Mouse (Mus musculus): ENCODE measurements around the gene Mcm6.

Gene Mcm6

DNA sequence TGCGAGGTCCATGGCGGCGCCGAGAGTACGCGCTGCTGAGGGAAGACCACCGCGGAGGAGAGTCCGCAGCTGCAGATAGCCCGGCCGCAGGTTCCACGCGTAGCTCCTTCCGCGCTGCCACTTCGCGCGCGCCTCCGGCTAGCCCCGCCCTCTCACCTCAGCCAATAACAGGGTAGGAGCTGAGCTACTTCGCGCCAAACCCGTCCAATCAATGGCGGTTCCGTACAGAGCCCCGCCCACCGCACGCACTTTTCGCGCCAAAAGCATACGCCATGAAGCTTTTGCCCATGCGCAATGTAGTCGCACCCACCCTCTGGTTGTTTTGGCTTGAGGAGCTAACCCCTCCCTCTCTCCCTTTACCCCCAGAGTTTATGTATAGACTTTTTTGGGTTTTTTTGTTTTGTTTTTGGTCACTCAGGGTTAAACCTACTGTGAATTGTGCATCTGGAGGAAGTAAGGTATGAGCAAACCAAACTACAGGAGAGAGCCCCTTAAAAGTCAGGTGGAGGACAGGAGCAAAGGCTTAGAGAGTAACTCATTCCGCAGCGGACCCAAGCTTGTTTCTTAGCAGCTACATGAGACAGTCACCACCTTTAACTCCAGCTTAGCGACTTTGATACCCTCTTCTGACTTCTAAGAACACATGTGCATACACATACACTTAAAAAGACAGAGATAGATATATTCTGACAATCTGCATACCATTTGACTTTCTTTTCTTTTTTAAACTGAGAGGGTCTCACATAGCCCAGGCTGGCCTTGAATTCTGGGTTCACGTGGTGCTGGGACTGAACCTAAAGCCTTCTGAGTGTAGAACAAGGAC, at the start of gene Mcm6:
Mcm6 (minus strand) TSS at position 111 of the 823 bp plus-strand sequence.
- peak; percentile 89 to 93 for DNase-seq (ENCODE audit: low spot score in 2 of 2)

DNA sequence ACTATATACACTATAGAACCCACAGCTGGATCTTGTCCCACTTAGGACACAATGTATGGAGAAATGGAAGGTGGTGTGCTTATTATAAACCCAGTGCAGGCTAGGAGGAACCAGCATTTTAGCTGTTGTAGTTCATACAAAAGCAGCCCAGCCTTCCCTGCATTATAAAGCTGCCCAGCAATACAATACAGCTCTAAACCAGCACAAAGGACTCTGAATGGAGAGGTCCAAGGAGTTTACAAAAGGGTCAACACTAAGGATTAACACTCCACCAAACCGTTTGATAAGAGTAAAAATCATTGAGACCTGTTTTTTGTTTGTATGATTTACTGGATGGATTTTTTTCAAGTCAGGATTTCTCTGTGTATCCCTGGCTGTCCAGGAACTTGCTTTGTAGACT, 47.4 kb upstream of the Mcm6 start:
- DNase-seq (ENCODE audit: low spot score in 2 of 2) = no peak

DNA sequence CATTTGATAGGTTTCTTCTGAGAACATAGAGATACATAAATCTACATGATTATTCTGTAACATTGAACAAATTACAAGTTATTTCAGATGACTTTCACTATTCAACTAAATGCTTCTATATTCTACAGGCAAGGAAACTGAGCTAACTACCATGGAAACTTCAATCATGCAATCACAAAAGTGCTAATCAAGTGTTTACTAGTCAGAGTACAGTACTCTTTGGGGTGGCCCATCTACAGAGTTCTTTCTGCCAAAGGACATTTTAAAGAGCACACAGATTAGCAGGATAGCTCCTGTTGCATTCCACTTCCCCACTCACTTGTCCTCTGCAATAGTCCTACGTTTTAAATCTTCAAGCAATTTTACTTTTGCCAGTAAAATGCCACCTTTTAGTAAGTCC, 46.2 kb upstream of the Mcm6 start:
- DNase-seq (ENCODE audit: low spot score in 2 of 2) = no peak

GRCm38 (mm10) chr1:128405041-128405481, 45.6 kb upstream of the Mcm6 start:
- no peak for DNase-seq (ENCODE audit: low spot score in 2 of 2)

DNA sequence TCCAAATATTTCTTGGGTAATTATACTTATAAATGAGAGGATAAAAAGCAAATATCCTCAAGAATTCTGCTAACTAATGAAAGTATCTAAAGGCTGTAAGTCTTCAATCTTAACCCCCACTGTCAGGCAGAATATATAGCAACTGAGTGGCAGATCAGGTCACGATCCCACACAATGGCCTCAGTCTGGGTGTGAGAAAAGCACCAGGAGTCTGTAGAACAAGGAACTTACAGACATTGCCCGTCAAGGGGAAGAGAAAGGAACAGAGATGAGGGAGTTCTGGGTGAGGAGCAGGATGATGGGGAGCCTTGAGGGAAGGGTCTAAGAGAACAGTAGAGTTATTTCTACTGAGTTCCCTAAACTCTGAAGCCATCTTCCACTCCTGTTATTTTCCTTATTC, 41.5 kb upstream of the Mcm6 start:
- DNase-seq (ENCODE audit: low spot score in 2 of 2) = no peak

- DNase-seq (ENCODE audit: low spot score in 2 of 2) = no peak
Measured at GRCm38 (mm10) chr1:128399941-128400915, 40.8 kb upstream of the Mcm6 start.

GRCm38 (mm10) chr1:128398738-128399445, 39.4 kb upstream of the Mcm6 start:
- peak; percentile 5 to 18 for DNase-seq (ENCODE audit: low spot score in 2 of 2)

GRCm38 (mm10) chr1:128394657-128395056, 35.2 kb upstream of the Mcm6 start:
- no peak for DNase-seq (ENCODE audit: low spot score in 2 of 2)

DNA sequence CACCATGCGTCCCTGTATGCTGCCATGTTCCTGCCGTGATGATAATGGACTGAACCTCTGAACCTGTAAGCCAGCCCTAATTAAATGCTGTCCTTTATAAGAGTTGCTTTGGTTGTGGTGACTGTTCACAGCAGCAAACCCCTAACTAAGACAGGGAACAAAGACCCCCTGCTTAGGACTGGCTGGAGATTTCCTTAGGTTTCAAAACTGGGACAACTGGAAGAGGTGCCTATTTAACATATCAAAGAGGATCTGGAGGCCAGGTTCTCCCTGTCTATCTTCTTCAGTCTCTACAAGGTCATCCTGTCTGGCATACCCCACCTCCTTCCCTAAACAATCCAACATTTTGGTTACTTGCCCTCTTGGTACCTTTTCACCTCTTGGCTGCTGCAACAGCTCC, 32.9 kb upstream of the Mcm6 start:
- no peak for DNase-seq (ENCODE audit: low spot score in 2 of 2)

DNA sequence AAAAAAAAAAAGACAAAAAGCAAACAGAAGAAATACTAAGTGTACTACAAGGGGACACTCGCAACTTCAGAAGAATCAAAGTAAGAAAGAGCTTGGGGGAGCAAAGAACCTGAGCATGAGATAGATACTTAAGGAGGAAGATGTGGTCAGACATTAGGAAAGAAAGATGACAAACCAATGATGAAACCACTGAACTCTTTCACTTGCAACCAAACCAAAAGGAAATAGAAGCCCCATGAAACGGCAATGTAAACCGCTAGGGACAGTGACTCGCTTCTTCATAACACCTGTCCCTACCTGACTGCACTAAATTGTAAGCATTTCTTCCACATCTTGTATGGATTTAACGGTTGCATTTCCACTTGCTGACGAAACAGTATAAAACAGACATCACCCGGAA, 27.0 kb upstream of the Mcm6 start:
- no peak for DNase-seq (ENCODE audit: low spot score in 2 of 2)

- DNase-seq (ENCODE audit: low spot score in 2 of 2) = no peak
Measured at GRCm38 (mm10) chr1:128376841-128377240, 17.4 kb upstream of the Mcm6 start.

GRCm38 (mm10) chr1:128372143-128372860, 12.8 kb upstream of the Mcm6 start:
- DNase-seq (ENCODE audit: low spot score in 2 of 2) = no peak

- DNase-seq (ENCODE audit: low spot score in 2 of 2) = peak in 1 of 2 experiments; percentile 10
Measured at GRCm38 (mm10) chr1:128368732-128369441, 9.4 kb upstream of the Mcm6 start.

DNA sequence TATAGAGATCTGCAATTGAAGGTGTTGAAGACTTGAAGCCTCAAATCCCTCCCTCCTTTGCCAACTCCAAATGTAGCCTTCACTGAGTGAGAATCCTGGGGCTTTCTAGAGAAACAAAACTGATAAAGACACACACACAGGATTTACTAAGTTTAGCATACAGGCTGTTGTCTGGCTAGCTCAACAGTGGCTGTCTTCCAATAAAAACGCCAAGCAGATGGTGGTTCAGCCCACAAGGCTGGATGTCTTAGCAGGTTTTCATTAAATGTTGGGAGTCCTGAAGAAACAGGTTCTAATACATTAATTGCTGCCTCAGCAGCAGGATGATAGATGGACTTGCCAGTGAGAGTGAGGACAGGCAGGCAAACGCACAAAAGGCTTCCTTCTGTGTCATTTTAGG, 1.1 kb upstream of the Mcm6 start:
- DNase-seq (ENCODE audit: low spot score in 2 of 2) = no peak

- DNase-seq (ENCODE audit: low spot score in 2 of 2) = no peak
Measured at GRCm38 (mm10) chr1:128358916-128359553, 429 bp downstream of the Mcm6 start.

- DNase-seq (ENCODE audit: low spot score in 2 of 2) = no peak
Measured at GRCm38 (mm10) chr1:128358276-128358675, 1.2 kb downstream of the Mcm6 start.

GRCm38 (mm10) chr1:128357452-128357851, 2.0 kb downstream of the Mcm6 start:
- no peak for DNase-seq (ENCODE audit: low spot score in 2 of 2)

- no peak for DNase-seq (ENCODE audit: low spot score in 2 of 2)
Measured at GRCm38 (mm10) chr1:128353092-128353491, 6.4 kb downstream of the Mcm6 start.

DNA sequence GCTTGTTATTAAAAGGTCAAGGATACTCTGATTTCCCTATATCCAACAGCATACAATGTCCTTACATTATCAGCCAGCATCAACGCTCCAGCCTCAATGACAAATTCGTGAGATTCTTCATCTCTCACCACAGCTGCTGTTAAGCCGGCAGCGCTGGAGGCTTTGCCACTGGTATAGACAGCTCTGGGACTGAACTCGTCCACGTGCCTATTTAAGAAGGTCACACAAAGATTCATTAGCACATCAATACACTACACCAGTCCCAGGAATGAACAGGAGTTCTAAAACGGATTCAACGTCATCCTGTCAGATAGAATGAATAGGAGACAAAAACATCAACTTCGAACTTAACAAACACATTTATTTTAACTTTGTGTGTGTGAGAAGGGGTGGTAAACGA, 15.2 kb downstream of the Mcm6 start:
- no peak for DNase-seq (ENCODE audit: low spot score in 2 of 2)

DNA sequence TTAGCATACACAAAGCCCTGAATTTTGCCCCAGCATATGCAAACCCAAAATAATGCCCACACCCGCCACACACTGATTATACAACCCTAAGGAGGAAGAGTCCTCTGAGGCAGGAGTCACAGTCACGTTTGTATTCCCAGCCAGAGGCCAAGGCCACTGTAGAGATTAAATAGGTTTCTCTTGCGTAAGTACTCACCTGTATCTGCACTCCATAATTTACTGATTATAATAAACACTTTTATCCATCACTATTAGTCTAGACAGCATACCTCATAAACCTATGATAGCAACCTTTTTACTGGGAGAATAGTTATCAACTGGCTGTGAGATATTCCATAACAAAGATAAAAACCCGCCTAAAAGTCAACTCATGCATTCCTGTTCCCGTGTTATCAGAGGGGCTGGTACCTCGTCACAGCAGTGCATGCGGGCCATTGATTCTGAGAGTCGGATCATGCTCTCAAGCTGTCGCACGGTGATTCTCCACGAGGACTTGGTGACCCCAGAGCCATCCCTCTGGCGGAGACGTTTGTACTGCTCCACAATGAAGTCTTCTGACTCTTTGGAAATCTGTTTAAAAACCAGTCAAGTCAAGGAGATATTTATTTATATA, 21.6 kb downstream of the Mcm6 start:
- no peak for DNase-seq (ENCODE audit: low spot score in 2 of 2)
